Mouse (Mus musculus) midbrain, embryonic 15.5 days (tissue): ENCODE results near the gene B4galnt1. TPM values are rescaled to one million over a fixed set of nuclear protein-coding genes. Genes with fewer than 3 reads are reported as not detected.
A peak's percentile ranks its signal among the peaks of the same experiment; 100 is the strongest.

Source experiments
- ATAC-seq: fragments of 200-750 bp; cut with Nextera tagmentation; replicated peaks from 2 replicates; pipeline ENCODE4 v1.8.0; 2017; ENCODE audit warnings: moderate TSS enrichment
- H3K27ac ChIP-seq: fragments of 300-500 bp; sonication (generic); 2 replicates; pipeline ENCODE4 v1.5.1; 2015; ENCODE audit warnings: mild to moderate bottlenecking, inconsistent platforms
- H3K27me3 ChIP-seq: fragments of 300-500 bp; sonication (generic); replicated peaks from 2 replicates; pipeline ENCODE4 v1.6.1; 2015; ENCODE audit warnings: inconsistent platforms
- H3K36me3 ChIP-seq: fragments of 300-500 bp; sonication (generic); replicated peaks from 2 replicates; pipeline ENCODE4 v1.6.1; 2015; ENCODE audit warnings: inconsistent platforms
- H3K4me1 ChIP-seq: fragments of 300-500 bp; sonication (generic); 2 replicates; pipeline ENCODE4 v1.6.1; 2015; ENCODE audit warnings: inconsistent platforms
- H3K4me2 ChIP-seq: fragments of 300-500 bp; sonication (generic); 2 replicates; pipeline ENCODE4 v1.6.1; 2015; ENCODE audit warnings: inconsistent platforms, mild to moderate bottlenecking, moderate library complexity
- H3K4me3 ChIP-seq: fragments of 300-500 bp; sonication (generic); 2 replicates; pipeline ENCODE4 v1.5.1; 2015; ENCODE audit warnings: mild to moderate bottlenecking, inconsistent platforms
- H3K9ac ChIP-seq: fragments of 300-500 bp; sonication (generic); 2 replicates; pipeline ENCODE4 v1.6.1; 2015; ENCODE audit warnings: mild to moderate bottlenecking, inconsistent platforms
- H3K9me3 ChIP-seq: fragments of 300-500 bp; sonication (generic); 2 replicates; pipeline ENCODE4 v1.6.1; 2016; ENCODE audit warnings: inconsistent platforms
- WGBS: fragments of 180-500 bp; shearing (Covaris S2); methylation state at CpG from one replicate; pipeline ENCODE4 v1.1.7; 2015; ENCODE audit warnings: mixed read lengths; 5-methylcytosine and 5-hydroxymethylcytosine counted together
- polyA plus RNA-seq: library from polyadenylated mRNA; unstranded; fragments of >200 nt; fragmentation: Nextera tagmentation; extraction: Ambion mirVana; gene quantifications from 2 replicates; pipeline ENCODE4 v1.2.1, GENCODE M21; 2015

B4galnt1 gene
- polyA plus RNA-seq, 1 experiment from 2014 or later, result 62.2 TPM

DNA sequence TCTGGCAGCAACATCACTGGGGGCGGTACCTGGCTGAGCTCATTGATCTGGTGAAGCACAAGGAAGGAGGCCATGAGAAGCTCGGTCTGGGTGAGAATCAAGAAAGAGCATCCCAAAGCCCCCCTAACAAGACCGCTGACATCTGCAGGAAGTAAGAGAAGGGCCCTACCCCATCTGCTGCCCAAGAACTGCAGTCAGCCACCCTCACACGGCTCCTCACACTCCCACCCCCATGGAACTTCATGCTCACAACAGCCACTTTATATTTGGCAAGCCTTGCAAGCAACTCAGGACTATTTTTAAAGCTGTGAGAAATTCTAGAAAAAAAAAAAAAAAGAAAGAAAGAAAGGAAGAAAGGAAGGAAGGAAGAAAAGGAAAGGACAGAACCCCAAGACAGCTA is 43.9 kb downstream of the B4galnt1 start:
- Histone ChIP-seq H3K4me1 (peaks cover 15% of the 10 kb centered on the region), H3K36me3 (peaks cover 14% of the 10 kb centered on the region; the same call in 1 of the 2 replicates), H3K27me3 (no peaks in the 10 kb centered on the region), H3K27ac (no peak overlapping the region), H3K9me3 (no peaks in the 10 kb centered on the region), H3K4me2 (no peak overlapping the region), H3K9ac (no peak overlapping the region), H3K4me3 (no peak overlapping the region)
- WGBS, result 85% methylated on average over 4 of the region's 4 CpGs
- ATAC-seq, result no peak

DNA sequence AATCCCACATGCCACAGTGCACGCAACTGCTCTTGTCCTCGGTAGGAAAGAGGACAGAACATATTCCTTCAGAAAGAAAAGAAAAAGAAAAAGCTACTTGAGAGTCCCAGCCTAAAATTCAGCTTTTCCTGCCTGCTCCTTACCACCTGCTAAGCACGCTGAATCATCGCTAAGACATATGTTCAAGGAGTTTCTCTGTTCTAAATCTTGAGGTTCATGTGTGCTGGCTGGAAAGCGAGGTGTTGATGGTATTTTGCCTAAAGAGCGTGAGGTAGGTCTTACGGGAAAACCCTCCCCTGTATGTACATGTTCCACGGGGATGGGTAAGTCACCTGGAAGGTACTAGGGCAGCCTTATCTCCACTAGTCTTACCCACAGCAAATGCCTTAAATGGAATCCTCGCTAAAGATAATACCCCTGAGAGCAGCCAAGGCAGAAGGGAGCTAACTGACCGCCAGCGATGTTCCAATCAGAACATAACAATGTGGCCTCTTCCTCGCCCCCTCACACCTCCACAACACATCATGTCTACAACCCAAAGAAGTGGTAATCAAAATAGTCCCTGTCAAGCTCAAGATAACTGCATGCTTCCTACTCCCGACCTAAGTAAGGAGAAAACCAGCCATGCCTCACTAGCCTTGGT is 45.0 kb downstream of the B4galnt1 start:
- Histone ChIP-seq H3K9me3 (no peaks in the 10 kb centered on the region), H3K4me3 (peak overlapping the region; percentile 82), H3K36me3 (peaks cover 8% of the 10 kb centered on the region; the same call in 1 of the 2 replicates), H3K27ac (no peak overlapping the region), H3K4me1 (peaks cover 15% of the 10 kb centered on the region), H3K4me2 (peak overlapping the region; percentile 74), H3K27me3 (no peaks in the 10 kb centered on the region), H3K9ac (no peak overlapping the region)
- ATAC-seq, result no peak
- WGBS, result 88% methylated on average over 13 of the region's 13 CpGs

DNA sequence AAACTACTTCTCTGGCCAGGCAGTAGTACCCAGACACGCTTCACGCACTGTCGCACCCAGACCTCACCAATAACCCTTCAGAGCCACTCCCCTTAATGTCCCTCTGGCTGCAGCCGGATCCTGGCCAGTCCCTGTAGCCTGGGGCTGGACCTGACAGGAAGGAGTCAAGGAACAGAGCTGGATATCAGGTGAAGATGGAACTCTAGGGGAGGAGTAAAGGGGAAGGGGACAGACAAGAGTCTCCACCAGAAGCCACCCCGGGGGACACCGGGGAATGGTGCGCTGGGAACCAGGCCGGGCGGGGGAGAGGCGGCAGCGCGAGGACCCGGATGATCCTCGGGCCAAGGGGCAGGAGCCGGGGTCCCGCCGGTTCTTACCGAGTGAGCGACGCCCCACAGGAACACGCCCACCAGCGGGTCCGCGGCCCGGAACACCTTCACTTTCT is 46.0 kb downstream of the B4galnt1 start:
- H3K36me3 ChIP-seq, result no peaks in the 10 kb centered on the region; the same call in 1 of the 2 replicates
- no peaks in the 10 kb centered on the region for H3K27me3 ChIP-seq
- H3K9ac ChIP-seq, result peak overlapping the region; percentile 65
- H3K4me1 ChIP-seq, result peaks cover 15% of the 10 kb centered on the region
- peak overlapping the region; percentile 74 for H3K4me2 ChIP-seq
- peak; percentile 69 for ATAC-seq
- no peaks in the 10 kb centered on the region for H3K9me3 ChIP-seq
- H3K27ac ChIP-seq, result peak overlapping the region; percentile 64
- WGBS, result 1% methylated on average over 25 of the region's 25 CpGs
- H3K4me3 ChIP-seq, result peak overlapping the region; percentile 82

DNA sequence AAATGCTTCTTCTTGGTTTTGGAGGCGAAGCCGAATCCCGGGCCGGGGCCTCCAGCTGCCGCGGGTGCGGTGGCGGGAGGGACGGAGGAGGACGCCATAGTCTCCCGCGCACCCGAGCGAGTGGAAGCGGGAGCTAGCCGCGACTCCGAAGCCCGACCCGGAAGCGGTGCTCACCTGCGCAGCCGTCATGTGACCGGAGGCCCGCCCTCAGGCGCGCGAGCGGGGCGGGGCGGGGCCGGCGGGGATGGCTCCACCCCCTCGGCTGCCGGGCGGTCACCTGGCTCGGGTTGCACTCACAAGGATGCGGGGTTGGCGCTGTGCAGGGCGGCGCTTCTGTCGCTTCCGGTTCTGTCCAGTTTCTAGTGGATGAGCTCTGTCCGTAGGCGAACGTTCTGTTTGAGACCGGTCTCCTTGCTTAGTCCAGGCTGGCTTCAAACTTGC is 46.4 kb downstream of the B4galnt1 start, which contains the start of gene Pip4k2c:
Gene Pip4k2c (minus strand): TSS at position 172 of the 441 bp plus-strand sequence.
- WGBS, result 1% methylated on average over 41 of the region's 47 CpGs
- peak within 1 kb of the TSS; percentile 64 for H3K27ac ChIP-seq
- H3K4me3 ChIP-seq, result peak within 1 kb of the TSS; percentile 82
- H3K4me2 ChIP-seq, result peak within 1 kb of the TSS; percentile 74
- H3K9me3 ChIP-seq, result no peaks in the 10 kb centered on the region
- peaks cover 15% of the 10 kb centered on the region for H3K4me1 ChIP-seq
- no peaks in the 10 kb centered on the region; the same call in 1 of the 2 replicates for H3K36me3 ChIP-seq
- peak within 1 kb of the TSS; percentile 65 for H3K9ac ChIP-seq
- H3K27me3 ChIP-seq, result no peaks in the 10 kb centered on the region
- ATAC-seq, result peak; percentile 97

DNA sequence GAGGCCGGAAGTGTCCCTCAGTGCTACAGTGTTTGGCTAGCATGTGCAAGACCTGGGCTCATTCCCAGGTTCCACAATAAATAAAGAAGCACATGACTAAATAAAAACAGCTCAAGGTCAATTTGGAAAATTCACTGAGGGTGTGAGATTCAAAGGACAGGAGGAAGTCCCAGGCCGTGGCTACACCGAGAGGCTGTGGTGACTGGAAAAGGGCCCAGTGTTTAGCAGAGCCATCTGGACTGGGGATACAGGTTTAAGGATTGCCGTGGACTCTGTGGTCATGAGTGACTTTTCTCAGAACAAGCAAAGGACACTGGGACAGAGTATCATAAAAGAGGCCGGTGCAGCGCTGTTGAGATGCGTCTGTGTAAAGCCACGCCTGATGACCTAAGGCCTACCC is 48.2 kb downstream of the B4galnt1 start:
- Histone ChIP-seq H3K27me3 (no peaks in the 10 kb centered on the region), H3K4me2 (no peak overlapping the region), H3K36me3 (no peaks in the 10 kb centered on the region), H3K4me3 (no peak overlapping the region), H3K9me3 (no peaks in the 10 kb centered on the region), H3K27ac (no peak overlapping the region), H3K4me1 (peaks cover 15% of the 10 kb centered on the region), H3K9ac (no peak overlapping the region)
- WGBS, result 94% methylated on average over 8 of the region's 8 CpGs
- ATAC-seq, result no peak

DNA sequence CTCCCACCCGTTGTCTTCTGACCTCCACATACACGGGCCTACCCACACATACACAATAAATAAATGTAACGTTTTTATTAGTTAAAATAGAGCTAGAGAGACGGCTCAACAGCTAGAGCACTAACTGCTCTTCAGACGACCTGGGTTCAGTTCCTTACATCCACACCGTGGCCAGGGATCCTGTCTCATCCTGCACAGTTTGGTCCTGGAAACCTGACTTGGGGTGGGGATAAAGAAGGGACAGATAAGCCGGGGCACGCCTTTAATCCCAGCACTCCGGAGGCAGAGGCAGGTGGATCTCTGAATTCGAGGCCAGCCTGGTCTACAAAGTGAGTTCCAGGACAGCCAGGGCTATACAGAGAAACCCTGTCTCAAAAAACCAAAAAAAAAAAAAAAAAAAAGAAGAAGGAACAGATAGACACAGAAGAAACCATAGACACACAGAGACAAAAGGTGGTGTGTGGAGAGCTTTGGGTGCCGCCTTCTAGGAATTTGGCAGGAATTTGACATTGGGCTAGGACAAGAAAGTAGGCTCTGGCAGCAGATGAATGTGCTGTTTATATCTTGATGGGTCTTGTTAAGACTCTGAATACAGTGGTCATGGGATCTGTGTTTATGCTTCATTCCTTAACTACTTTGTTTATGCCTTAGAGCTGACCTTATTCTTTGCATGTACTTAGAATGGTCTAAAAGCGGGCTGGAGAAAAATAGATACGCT is 48.8 kb downstream of the B4galnt1 start:
- Histone ChIP-seq H3K27ac (no peak overlapping the region), H3K36me3 (no peaks in the 10 kb centered on the region), H3K9me3 (no peaks in the 10 kb centered on the region), H3K4me2 (no peak overlapping the region), H3K4me1 (peaks cover 15% of the 10 kb centered on the region), H3K9ac (no peak overlapping the region), H3K4me3 (no peak overlapping the region), H3K27me3 (no peaks in the 10 kb centered on the region)
- WGBS, result 82% methylated on average over 13 of the region's 13 CpGs
- ATAC-seq, result no peak

DNA sequence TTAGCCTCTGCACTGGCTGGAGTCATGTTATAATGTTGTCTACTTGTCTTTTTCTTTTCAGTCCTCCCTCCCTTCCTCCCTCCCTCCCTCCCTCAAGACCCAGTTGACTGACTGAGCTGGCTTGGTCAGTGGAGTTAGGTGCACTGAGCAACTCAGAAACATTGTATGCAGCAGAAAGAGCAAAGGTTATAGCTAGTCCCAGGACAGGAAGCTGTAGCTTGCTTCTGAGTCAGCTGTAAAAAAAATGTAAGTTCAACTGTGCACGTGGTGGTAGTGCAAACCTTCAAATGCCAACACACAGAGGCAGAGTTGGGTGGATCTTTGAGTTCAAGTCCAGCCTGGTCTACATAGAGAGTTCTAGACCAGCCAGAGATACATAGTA is 49.4 kb downstream of the B4galnt1 start:
- no peak for ATAC-seq
- Histone ChIP-seq H3K9ac (no peak overlapping the region), H3K36me3 (no peaks in the 10 kb centered on the region), H3K9me3 (no peaks in the 10 kb centered on the region), H3K4me2 (no peak overlapping the region), H3K4me3 (no peak overlapping the region), H3K4me1 (peaks cover 15% of the 10 kb centered on the region), H3K27ac (no peak overlapping the region), H3K27me3 (no peaks in the 10 kb centered on the region)
- 63% methylated on average over 1 of the region's 1 CpGs for WGBS

DNA sequence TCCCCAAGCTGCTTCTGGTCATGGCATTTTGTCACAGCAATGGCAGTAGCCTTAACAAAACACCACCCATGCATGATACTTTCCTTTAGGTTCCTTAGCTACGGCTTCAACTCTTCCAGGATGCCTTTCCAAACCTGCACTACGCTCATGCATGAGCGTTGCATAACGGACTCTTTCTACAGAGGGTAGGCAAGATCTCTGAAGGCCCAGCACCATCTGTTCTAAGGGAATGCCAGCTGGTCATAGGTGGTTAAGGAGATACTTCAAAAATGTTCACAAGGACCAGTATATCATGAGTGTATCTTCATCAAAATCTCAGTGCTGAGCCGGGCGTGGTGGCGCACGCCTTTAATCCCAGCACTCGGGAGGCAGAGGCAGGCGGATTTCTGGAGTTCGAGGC is 51.4 kb downstream of the B4galnt1 start:
- Histone ChIP-seq H3K9me3 (no peaks in the 10 kb centered on the region), H3K27ac (no peak overlapping the region), H3K27me3 (no peaks in the 10 kb centered on the region), H3K4me2 (no peak overlapping the region), H3K36me3 (no peaks in the 10 kb centered on the region), H3K4me3 (no peak overlapping the region), H3K9ac (no peak overlapping the region), H3K4me1 (0 out of 2 replicates have a peak, but pooled peaks cover 3% of the 10 kb centered on the region)
- no peak for ATAC-seq
- WGBS, result 91% methylated on average over 11 of the region's 11 CpGs

DNA sequence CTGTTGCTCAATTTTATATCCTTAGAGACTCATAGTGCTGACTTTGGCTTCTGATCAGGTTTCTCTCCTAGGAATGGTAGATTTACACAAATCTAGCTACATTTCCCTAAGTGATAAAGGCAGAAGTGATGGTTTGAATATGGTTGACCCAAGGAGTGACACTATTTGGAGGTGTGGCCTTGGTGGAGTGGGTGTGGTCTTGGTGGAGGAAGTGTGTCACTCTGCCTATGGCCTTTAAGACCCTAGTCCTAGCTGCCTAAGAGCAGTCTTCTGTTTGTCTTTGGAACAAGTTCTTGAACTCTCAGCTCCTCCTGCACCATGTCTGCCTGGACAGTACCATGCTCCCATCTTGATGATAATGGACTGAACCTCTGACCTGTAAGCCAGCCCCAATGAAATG is 52.2 kb downstream of the B4galnt1 start:
- Histone ChIP-seq H3K4me3 (no peak overlapping the region), H3K4me2 (no peak overlapping the region), H3K4me1 (no peaks in the 10 kb centered on the region), H3K9ac (no peak overlapping the region), H3K9me3 (no peaks in the 10 kb centered on the region), H3K36me3 (no peaks in the 10 kb centered on the region), H3K27ac (no peak overlapping the region), H3K27me3 (no peaks in the 10 kb centered on the region)
- no peak for ATAC-seq

DNA sequence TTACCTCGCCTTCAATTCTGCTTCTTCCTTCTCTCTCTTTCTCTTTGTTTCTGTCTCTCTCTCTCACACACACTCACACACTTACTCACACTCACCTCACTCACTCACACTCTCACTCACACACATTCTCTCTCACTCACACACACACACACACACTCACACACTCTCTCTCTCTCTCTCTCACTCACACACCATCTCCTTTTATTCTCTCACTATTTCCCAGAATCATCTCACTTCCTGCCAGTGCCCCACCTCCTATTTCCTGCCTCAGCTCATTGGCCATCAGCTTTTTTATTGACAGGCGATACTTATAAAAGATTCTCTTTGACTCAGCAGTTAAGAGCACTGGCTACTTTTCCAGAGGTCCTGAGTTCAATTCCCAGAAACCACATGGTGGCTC is 53.3 kb downstream of the B4galnt1 start:
- ATAC-seq, result no peak
- Histone ChIP-seq H3K9me3 (no peaks in the 10 kb centered on the region), H3K36me3 (no peaks in the 10 kb centered on the region), H3K4me2 (no peak overlapping the region), H3K9ac (no peak overlapping the region), H3K27ac (no peak overlapping the region), H3K4me1 (no peaks in the 10 kb centered on the region), H3K4me3 (no peak overlapping the region), H3K27me3 (no peaks in the 10 kb centered on the region)
- WGBS, result 97% methylated on average over 2 of the region's 2 CpGs
